Mouse (Mus musculus): ENCODE measurements around the gene Lrrc8c. TPM values are rescaled to one million over a fixed set of nuclear protein-coding genes. Genes with fewer than 3 reads are reported as not detected.

The Lrrc8c gene
- polyA plus RNA-seq, 1 experiment from 2014 or later, result 12.8 TPM

- peak; percentile 98 for DNase-seq (ENCODE audit: low spot score, missing footprints)
Observed at GRCm38 (mm10) chr5:105654237-105655063, 135.3 kb downstream of the Lrrc8c start.

GRCm38 (mm10) chr5:105655100-105655734 is 136.0 kb downstream of the Lrrc8c start:
- Histone ChIP-seq H3K27me3 (ENCODE audit: control insufficient read depth, insufficient read depth, low read length) (no peaks in the 10 kb centered on the region), H3K9me3 (ENCODE audit: control insufficient read depth, low read length) (no peaks in the 10 kb centered on the region), H3K4me2 (no peak overlapping the region), H3K36me3 (ENCODE audit: control insufficient read depth, insufficient read depth, low read length) (no peaks in the 10 kb centered on the region), H3K4me1 (ENCODE audit: control insufficient read depth, insufficient read depth, low read length) (no peaks in the 10 kb centered on the region), H3K27ac (ENCODE audit: low read depth, low read length) (no peak overlapping the region), H3K9ac (ENCODE audit: low read length) (no peak overlapping the region), H3K4me3 (ENCODE audit: low read depth, low read length) (no peak overlapping the region)
- no peak for DNase-seq (ENCODE audit: low spot score, missing footprints)
- peak; percentile 68 for ATAC-seq (ENCODE audit: low FRiP score)
- 71% methylated on average over 12 of the region's 12 CpGs for WGBS

More at GRCm38 (mm10) chr5:105654237-105655063, 135.3 kb downstream of the Lrrc8c start:
- Histone ChIP-seq H3K4me3 (ENCODE audit: low read depth, low read length) (no peak overlapping the region), H3K27me3 (ENCODE audit: control insufficient read depth, insufficient read depth, low read length) (no peaks in the 10 kb centered on the region), H3K27ac (ENCODE audit: low read depth, low read length) (no peak overlapping the region), H3K9me3 (ENCODE audit: control insufficient read depth, low read length) (no peaks in the 10 kb centered on the region), H3K4me1 (ENCODE audit: control insufficient read depth, insufficient read depth, low read length) (no peaks in the 10 kb centered on the region), H3K36me3 (ENCODE audit: control insufficient read depth, insufficient read depth, low read length) (no peaks in the 10 kb centered on the region), H3K4me2 (no peak overlapping the region), H3K9ac (ENCODE audit: low read length) (no peak overlapping the region)
- 32% methylated on average over 15 of the region's 15 CpGs for WGBS
- ATAC-seq (ENCODE audit: low FRiP score), result peak; percentile 77

- H3K4me3 ChIP-seq (ENCODE audit: low read depth, low read length), result no peak overlapping the region
- H3K9ac ChIP-seq (ENCODE audit: low read length), result no peak overlapping the region
- no peaks in the 10 kb centered on the region for H3K36me3 ChIP-seq (ENCODE audit: control insufficient read depth, insufficient read depth, low read length)
- H3K4me1 ChIP-seq (ENCODE audit: control insufficient read depth, insufficient read depth, low read length), result no peaks in the 10 kb centered on the region
- ATAC-seq (ENCODE audit: low FRiP score) (no peak), DNase-seq (ENCODE audit: low spot score, missing footprints) (no peak)
- H3K4me2 ChIP-seq, result no peak overlapping the region
- no peaks in the 10 kb centered on the region for H3K27me3 ChIP-seq (ENCODE audit: control insufficient read depth, insufficient read depth, low read length)
- H3K9me3 ChIP-seq (ENCODE audit: control insufficient read depth, low read length), result no peaks in the 10 kb centered on the region
- H3K27ac ChIP-seq (ENCODE audit: low read depth, low read length), result no peak overlapping the region
- WGBS, result 93% methylated on average over 5 of the region's 5 CpGs
Observed at GRCm38 (mm10) chr5:105661894-105662293, 142.7 kb downstream of the Lrrc8c start.

Other genes with a start within 250 kb of the Lrrc8c start
- not detected in 2 replicates for gene Gm43302, start 225.7 kb upstream of the Lrrc8c start, polyA plus RNA-seq (2014; fragmentation: Nextera tagmentation; extraction: Ambion mirVana)
- 0.51 TPM in 1 of 2 replicates, not detected in the other for gene Gbp6, start 225.7 kb upstream of the Lrrc8c start, polyA plus RNA-seq (2014; fragmentation: Nextera tagmentation; extraction: Ambion mirVana)
- gene Lrrc8b, start 103.6 kb upstream of the Lrrc8c start, polyA plus RNA-seq (2014; fragmentation: Nextera tagmentation; extraction: Ambion mirVana), result 13.3 and 13.8 TPM in 2 replicates
- 24.5 and 28.8 TPM in 2 replicates for gene Lrrc8d, start 180.6 kb downstream of the Lrrc8c start, polyA plus RNA-seq (2014; fragmentation: Nextera tagmentation; extraction: Ambion mirVana)